Mouse (Mus musculus) olfactory bulb, adult 2 months (tissue): ENCODE data around the gene Dscam. TPM values are rescaled to one million over a fixed set of nuclear protein-coding genes. Genes with fewer than 3 reads are reported as not detected.

Source experiments
- H3K27ac ChIP-seq: fragments of 200-500 bp; 2 replicates; pipeline ENCODE4 v1.5.1; 2012; ENCODE audit warnings: low read depth, low read length; ENCODE audit not compliant: insufficient read depth
- H3K4me1 ChIP-seq: fragments of 200-500 bp; 2 replicates; pipeline ENCODE4 v1.6.1; 2012; ENCODE audit warnings: low read length; ENCODE audit not compliant: control insufficient read depth, insufficient read depth
- H3K4me3 ChIP-seq: fragments of 200-500 bp; 2 replicates; pipeline ENCODE4 v1.5.1; 2012; ENCODE audit warnings: mild to moderate bottlenecking, low read depth, low read length, moderate library complexity; ENCODE audit not compliant: insufficient read depth
- CTCF ChIP-seq: fragments of 200-500 bp; IDR thresholded peaks from 2 replicates; pipeline ENCODE4 v1.5.1; 2012; ENCODE audit warnings: low read depth, mild to moderate bottlenecking, low read length, moderate library complexity; ENCODE audit not compliant: insufficient read depth
- POLR2A ChIP-seq: fragments of 200-500 bp; IDR thresholded peaks from 2 replicates; pipeline ENCODE4 v1.6.1; 2012; ENCODE audit warnings: mild to moderate bottlenecking, low read depth, low read length, moderate library complexity; ENCODE audit not compliant: insufficient read depth
- WGBS: fragments of 180-500 bp; shearing (Covaris S2); methylation state at CpG from one replicate; pipeline ENCODE4 v1.1.7; 2018; 5-methylcytosine and 5-hydroxymethylcytosine counted together
- polyA plus RNA-seq: library from polyadenylated mRNA; stranded (reverse); fragments of >200 nt; gene quantifications from 2 replicates; pipeline ENCODE4 v1.2.4, GENCODE M21; 2012; ENCODE audit warnings: low replicate concordance; ENCODE audit not compliant: missing spikeins, insufficient read depth, insufficient read length

The Dscam gene
- polyA plus RNA-seq, 1 experiment, result 97.5 TPM

DNA sequence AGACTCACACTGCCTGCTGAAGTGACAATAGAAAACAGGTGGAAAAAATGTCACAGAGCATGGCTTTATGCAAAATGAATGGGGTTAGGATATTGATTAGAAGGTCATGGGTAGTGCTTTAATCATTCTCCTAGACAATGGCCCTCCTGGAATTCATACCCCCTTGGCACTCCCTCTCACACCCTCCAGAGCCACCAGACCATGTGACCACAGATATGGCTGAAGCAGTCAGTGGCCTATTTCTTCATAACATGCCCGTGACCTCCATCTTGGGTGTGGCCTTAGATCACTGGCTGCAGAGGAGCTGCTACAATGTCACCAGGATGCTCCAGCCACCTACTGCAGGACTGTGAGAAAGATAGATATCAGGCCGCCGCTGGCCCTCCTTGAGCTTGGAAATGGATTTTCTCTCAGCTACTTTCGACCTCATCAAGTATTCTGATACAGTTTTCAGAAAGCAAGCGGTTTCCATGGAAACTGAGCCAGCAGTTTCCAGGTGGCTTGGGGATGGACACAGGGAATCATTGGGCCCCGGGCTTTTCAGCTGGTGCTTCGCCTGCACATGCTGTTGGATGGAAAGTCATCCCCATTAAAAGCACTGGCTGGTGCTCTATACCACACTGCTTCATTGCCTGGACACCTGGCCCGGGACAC is 445.4 kb downstream of the Dscam start:
- 88% methylated on average over 8 of the region's 8 CpGs for WGBS
- no peak overlapping the region for H3K4me3 ChIP-seq
- peaks cover 15% of the 10 kb centered on the region for H3K4me1 ChIP-seq
- H3K27ac ChIP-seq, result no peak overlapping the region
- TF ChIP-seq POLR2A, result no peak
- no peak for TF ChIP-seq CTCF

DNA sequence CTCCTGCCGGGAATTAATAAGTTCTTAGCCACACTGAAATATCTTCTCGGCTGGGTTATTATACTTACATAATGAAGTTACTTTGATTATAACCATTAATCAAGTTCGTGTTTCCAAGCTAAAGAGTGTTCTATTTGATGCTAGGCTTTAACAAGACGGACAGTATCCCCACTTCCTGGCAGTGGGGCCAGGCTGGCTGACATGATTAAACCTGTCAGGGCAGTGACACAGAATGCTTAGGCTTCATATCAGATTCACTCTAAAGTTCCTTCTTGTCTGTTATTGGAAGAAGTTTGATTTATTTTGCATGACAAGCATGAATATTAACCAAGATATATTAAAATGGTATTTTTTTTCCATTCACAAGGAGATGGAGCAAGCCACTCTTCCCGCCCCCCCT is 446.0 kb downstream of the Dscam start:
- H3K4me3 ChIP-seq, result no peak overlapping the region
- H3K4me1 ChIP-seq, result peaks cover 15% of the 10 kb centered on the region
- no peak overlapping the region for H3K27ac ChIP-seq
- 68% methylated on average over 5 of the region's 5 CpGs for WGBS
- TF ChIP-seq POLR2A, result no peak
- no peak for TF ChIP-seq CTCF

DNA sequence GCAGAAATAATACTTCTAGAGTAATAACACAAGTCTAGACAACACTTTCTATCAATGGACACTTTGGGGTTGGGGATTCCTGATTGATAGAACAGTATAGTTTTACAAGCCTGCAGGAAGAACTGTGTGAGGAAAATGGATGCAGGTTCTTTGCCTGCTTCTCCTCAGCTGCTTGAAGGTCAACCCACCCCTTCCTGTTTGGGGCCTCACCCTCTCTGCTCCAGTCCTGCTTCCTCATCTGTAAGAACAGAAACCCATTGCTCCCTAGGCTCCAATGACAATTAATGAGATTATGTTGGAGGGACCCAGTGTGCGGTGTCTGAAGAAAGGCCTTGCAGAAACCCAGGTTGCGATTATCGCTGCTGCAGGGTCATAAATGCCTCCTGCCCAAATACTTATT is 446.4 kb downstream of the Dscam start:
- 85% methylated on average over 3 of the region's 3 CpGs for WGBS
- no peak overlapping the region for H3K27ac ChIP-seq
- H3K4me1 ChIP-seq, result peaks cover 15% of the 10 kb centered on the region
- no peak for TF ChIP-seq CTCF
- TF ChIP-seq POLR2A, result no peak
- H3K4me3 ChIP-seq, result no peak overlapping the region

DNA sequence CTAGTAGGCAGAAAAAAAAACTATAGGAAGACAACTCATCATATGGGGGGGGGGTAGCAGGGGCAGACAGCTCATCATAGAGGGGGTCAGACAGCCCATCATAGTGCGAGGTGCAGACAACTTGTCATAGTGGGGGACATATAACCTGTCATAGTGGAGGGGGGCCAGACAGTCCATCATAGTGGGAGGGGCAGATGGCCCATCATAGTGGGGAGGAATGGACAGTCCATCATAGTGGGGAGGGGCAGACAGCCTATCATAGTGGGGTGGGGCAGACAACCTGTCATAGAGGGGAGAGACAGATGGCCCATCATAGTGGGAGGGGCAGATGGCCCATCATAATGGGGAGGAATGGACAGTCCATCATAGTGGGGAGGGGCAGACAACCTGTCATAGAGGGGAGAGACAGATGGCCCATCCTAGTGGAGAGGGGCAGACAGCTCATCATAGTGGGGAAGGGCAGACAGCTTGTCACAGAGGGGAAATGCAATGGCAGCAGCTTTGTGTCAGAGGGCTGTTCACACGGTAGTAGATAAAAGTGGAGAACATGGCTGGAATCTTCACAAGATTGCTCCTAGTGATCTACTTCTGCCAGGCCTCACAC is 447.4 kb downstream of the Dscam start:
- 98% methylated on average over 2 of the region's 2 CpGs for WGBS
- TF ChIP-seq POLR2A, result no peak
- no peak for TF ChIP-seq CTCF

DNA sequence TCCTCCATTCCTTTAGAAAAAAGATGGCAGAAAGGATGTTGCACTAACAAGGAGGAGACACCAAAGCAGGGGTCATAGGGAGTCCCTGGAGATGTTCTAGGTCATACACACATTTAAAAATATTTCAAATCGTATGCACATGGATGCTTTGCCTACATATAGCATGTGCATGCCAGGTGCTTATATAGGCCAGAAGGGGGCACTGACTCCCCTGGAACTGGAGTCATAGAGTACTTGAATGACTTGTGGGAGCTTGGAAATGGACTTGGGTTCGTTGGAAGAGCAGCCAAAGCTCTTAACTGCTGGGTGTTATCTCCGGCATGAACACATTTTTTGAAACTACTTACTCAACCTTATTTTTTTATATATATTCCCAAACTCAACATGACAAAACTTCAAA is 448.4 kb downstream of the Dscam start:
- TF ChIP-seq POLR2A, result no peak
- no peak for TF ChIP-seq CTCF
- no peak overlapping the region for H3K27ac ChIP-seq
- 68% methylated on average over 3 of the region's 3 CpGs for WGBS

More for the DNA sequence above, 447.4 kb downstream of the Dscam start:
- Histone ChIP-seq H3K4me3 (no peak overlapping the region), H3K4me1 (peaks cover 14% of the 10 kb centered on the region), H3K27ac (no peak overlapping the region)

GRCm38 (mm10) chr16:96721241-96721640 is 449.3 kb downstream of the Dscam start:
- H3K4me3 ChIP-seq, result no peak overlapping the region
- 0 out of 2 replicates have a peak overlapping the region, but pooled peaks have one; percentile 0 for H3K27ac ChIP-seq
- no peak for TF ChIP-seq CTCF
- no peak for TF ChIP-seq POLR2A
- WGBS, result 59% methylated on average over 9 of the region's 9 CpGs
- peaks cover 11% of the 10 kb centered on the region for H3K4me1 ChIP-seq

More for the DNA sequence above, 448.4 kb downstream of the Dscam start:
- Histone ChIP-seq H3K4me3 (no peak overlapping the region), H3K4me1 (peaks cover 11% of the 10 kb centered on the region)

DNA sequence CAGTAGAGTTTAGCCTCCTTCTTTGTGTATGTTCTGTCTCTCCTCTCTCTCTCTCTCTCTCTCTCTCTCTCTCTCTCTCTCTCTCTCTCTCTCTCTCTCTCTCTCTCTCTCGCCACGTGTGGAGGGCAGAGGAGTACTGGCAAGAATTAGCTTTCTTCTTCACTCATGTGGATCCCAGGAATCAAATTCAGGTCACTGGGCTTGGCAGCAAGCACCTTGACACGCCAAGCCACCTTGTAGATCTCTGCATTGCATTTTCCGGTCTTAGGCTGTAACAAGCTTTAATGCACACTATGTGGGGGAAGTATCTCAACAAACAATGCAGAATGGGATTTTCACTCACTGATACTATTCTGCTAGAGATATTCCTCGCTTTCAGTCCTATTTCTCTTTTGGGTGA is 449.9 kb downstream of the Dscam start:
- WGBS, result 71% methylated on average over 5 of the region's 5 CpGs
- no peak overlapping the region for H3K27ac ChIP-seq

DNA sequence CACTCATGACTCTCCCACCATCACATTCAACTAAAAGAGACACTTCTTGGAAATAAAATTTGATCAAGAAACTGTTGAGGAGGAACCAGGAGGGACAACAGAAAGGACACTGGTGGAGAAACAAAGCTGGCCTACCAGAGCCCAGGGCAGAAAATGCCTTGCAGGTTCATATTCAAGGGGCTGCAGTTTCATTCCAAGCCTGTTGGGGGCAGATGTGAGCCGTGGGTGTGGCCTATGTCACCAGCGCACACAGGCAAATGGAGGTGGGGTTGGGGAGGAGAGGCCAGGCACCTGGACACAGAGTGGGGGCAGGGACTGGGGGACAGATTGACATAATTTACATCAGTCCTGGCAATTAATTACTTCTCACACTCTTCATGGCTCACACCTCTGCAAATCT is 452.3 kb downstream of the Dscam start:
- Histone ChIP-seq H3K4me3 (no peak overlapping the region), H3K4me1 (peaks cover 9% of the 10 kb centered on the region), H3K27ac (no peak overlapping the region)
- 28% methylated on average over 2 of the region's 2 CpGs for WGBS
- TF ChIP-seq CTCF (peak; percentile 59; the same call in 1 of the 2 replicates), POLR2A (no peak)

More for the DNA sequence above, 449.9 kb downstream of the Dscam start:
- TF ChIP-seq POLR2A (no peak), CTCF (no peak)
- Histone ChIP-seq H3K4me3 (no peak overlapping the region), H3K4me1 (peaks cover 13% of the 10 kb centered on the region)

DNA sequence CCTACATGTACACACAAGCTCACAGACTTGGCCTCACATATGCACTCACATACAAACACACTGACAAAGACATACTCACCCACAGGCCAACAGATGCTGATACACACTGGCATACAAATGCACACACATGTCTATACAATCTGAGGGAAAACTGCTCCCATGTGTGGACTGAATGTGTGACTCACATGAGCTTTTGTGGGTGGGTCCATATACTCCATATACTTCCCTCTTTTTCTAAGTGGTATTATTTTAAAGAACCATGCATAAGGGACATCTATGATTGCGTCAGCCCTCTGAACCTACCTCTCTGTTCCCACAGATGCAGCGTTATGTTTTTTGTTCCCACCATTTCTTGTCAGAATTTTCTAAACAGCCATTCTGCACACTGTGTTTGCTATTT is 453.9 kb downstream of the Dscam start:
- no peak overlapping the region for H3K4me3 ChIP-seq
- no peak overlapping the region for H3K27ac ChIP-seq
- 90% methylated on average over 2 of the region's 2 CpGs for WGBS
- H3K4me1 ChIP-seq, result peaks cover 9% of the 10 kb centered on the region
- TF ChIP-seq POLR2A (no peak), CTCF (no peak)

DNA sequence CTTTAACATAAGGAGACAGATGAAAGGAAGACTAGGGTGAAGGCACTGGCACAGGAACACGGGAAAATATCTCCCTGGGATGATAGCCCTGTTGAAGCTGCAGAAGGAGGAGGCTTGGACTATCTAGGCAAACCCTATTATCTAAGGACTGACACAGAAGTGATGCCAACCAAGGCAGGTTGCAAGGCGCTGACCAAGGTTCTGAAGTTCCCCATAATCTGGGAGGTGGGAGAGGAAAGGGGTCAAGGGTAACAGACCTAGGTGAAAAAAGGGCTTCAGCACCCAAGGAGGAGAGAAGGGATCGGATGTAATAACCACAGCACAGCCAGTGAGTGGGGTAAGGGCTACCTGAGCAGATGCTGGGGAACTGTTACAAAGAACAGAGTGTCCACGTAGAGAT is 458.6 kb downstream of the Dscam start:
- peaks cover 3% of the 10 kb centered on the region; the same call in 1 of the 2 replicates for H3K4me1 ChIP-seq
- WGBS, result 78% methylated on average over 4 of the region's 4 CpGs
- H3K27ac ChIP-seq, result no peak overlapping the region
- H3K4me3 ChIP-seq, result no peak overlapping the region
- TF ChIP-seq CTCF, result no peak
- no peak for TF ChIP-seq POLR2A
